Mouse (Mus musculus) CD4-positive, CD25-positive, alpha-beta regulatory T cell, adult 9 weeks (primary cell): ENCODE measurements around the gene Ccni. TPM values are rescaled to one million over a fixed set of nuclear protein-coding genes. Genes with fewer than 3 reads are reported as not detected.

Experiments used
- polyA plus RNA-seq: library from polyadenylated mRNA; unstranded; fragments of 100-300 nt; shearing (Covaris generic); gene quantifications from one replicate; pipeline ENCODE4 v1.2.1, GENCODE M21; 2017

The Ccni gene
- polyA plus RNA-seq: 34.6 TPM

GRCm38 (mm10) chr5:93206109-93207005, at the start of gene Ccni, which contains the start of gene 2010109A12Rik:
Gene Ccni (minus strand): TSS chr5:93206495.
Gene 2010109A12Rik (plus strand): TSS chr5:93206518.

Other genes starting within 250 kb of the Ccni start
- not detected for gene Sowahb, start 161.5 kb downstream of the Ccni start, polyA plus RNA-seq
- gene Sept11, start 113.1 kb downstream of the Ccni start, polyA plus RNA-seq: 27.3 TPM
- gene 2010109A12Rik, start within 50 bp of the Ccni start, polyA plus RNA-seq: 1.3 TPM
- gene Ccng2, start 60.8 kb upstream of the Ccni start, polyA plus RNA-seq: 30.2 TPM